Mouse (Mus musculus) gastrocnemius, adult 2 months (tissue): ENCODE data around the gene Slc46a2. TPM values are rescaled to one million over a fixed set of nuclear protein-coding genes. Genes with fewer than 3 reads are reported as not detected.

Experiments used
- DNase-seq: peaks from one replicate; pipeline ENCODE4 v3.0.0; 2022
- H3K27ac ChIP-seq: fragments of 200-600 bp; 2 replicates; pipeline ENCODE4 v1.8.1; 2022; ENCODE audit warnings: mild to moderate bottlenecking
- H3K4me3 ChIP-seq: fragments of 200-600 bp; 2 replicates; pipeline ENCODE4 v1.8.1; 2022; ENCODE audit warnings: mild to moderate bottlenecking, moderate library complexity
- CTCF ChIP-seq: fragments of 200-600 bp; IDR thresholded peaks from 2 replicates; pipeline ENCODE4 v1.8.1; 2022; ENCODE audit warnings: antibody characterized with exemption, mild to moderate bottlenecking, moderate library complexity
- intact Hi-C: fragments of 180-260 bp; cut with DNase I; formaldehyde crosslinking; loops from one replicate; pipeline ENCODE4 v1.15.1; 2025
- long read RNA-seq, 2 experiments: library from polyadenylated mRNA; stranded (forward); transcript quantifications; one replicate each; pipeline ENCODE4 v2.0.0; 2021
- total RNA-seq, 2 experiments: library from RNA; stranded (reverse); gene quantifications; 2 replicates each; pipeline ENCODE4 v1.2.3; 2021

The Slc46a2 gene
- not detected for total RNA-seq
- long read RNA-seq, experiment 1 = 0 reads
- long read RNA-seq, experiment 2 = 0 reads

GRCm38 (mm10) chr4:59914608-59915403 is at the start of gene Slc46a2:
Gene Slc46a2, minus strand, starts transcription at chr4:59915056.
- Histone ChIP-seq H3K4me3 (no peak within 1 kb of the TSS), H3K27ac (no peak within 1 kb of the TSS)
- no peak for DNase-seq
- no peak for TF ChIP-seq CTCF
- intact Hi-C loops = no loop called here

- DNase-seq = no peak
- intact Hi-C loops = no loop called here
- Histone ChIP-seq H3K27ac (no peak within 1 kb of the TSS), H3K4me3 (no peak within 1 kb of the TSS)
- no peak for TF ChIP-seq CTCF
These were observed 48.8 kb upstream of the Slc46a2 start, which contains the start of gene Mup6 for GRCm38 (mm10) chr4:59963405-59964344. Gene Mup6, plus strand, starts transcription at chr4:59964294.

GRCm38 (mm10) chr4:59960610-59961009 is 45.8 kb upstream of the Slc46a2 start, which contains the start of gene Mup4:
Gene Mup4, minus strand, starts transcription at chr4:59960710.
- DNase-seq = no peak
- Histone ChIP-seq H3K27ac (no peak within 1 kb of the TSS), H3K4me3 (no peak within 1 kb of the TSS)
- TF ChIP-seq CTCF = no peak
- intact Hi-C loops = no loop called here

GRCm38 (mm10) chr4:59937543-59937942 is 22.7 kb upstream of the Slc46a2 start:
- TF ChIP-seq CTCF = no peak
- DNase-seq = no peak
- H3K4me3 ChIP-seq = no peak overlapping the region
- intact Hi-C loops = no loop called here
- H3K27ac ChIP-seq = no peak overlapping the region

GRCm38 (mm10) chr4:59932505-59933281 is 17.8 kb upstream of the Slc46a2 start:
- no peak overlapping the region for H3K27ac ChIP-seq
- peak; percentile 29; the same call in 1 of the 2 replicates for TF ChIP-seq CTCF
- DNase-seq = no peak
- no peak overlapping the region for H3K4me3 ChIP-seq
- intact Hi-C loops = no loop called here

GRCm38 (mm10) chr4:59928347-59928746 is 13.5 kb upstream of the Slc46a2 start:
- intact Hi-C loops = loop anchor here (2.0 kb wide), 1 partner anchor 142 kb away; no protein-coding TSS in a partner anchor
- peak; percentile 57 for DNase-seq

GRCm38 (mm10) chr4:59927666-59928065 is 12.8 kb upstream of the Slc46a2 start:
- intact Hi-C loops = loop anchor here (2.0 kb wide), 1 partner anchor 141 kb away; no protein-coding TSS in a partner anchor
- Histone ChIP-seq H3K27ac (no peak overlapping the region), H3K4me3 (no peak overlapping the region)
- DNase-seq = no peak
- TF ChIP-seq CTCF = no peak

More at GRCm38 (mm10) chr4:59928347-59928746, 13.5 kb upstream of the Slc46a2 start:
- no peak overlapping the region for H3K4me3 ChIP-seq
- no peak overlapping the region for H3K27ac ChIP-seq
- peak; percentile 72 for TF ChIP-seq CTCF

- intact Hi-C loops = no loop called here
- TF ChIP-seq CTCF = no peak
- DNase-seq = no peak
- H3K27ac ChIP-seq = no peak overlapping the region
- no peak overlapping the region for H3K4me3 ChIP-seq
These were observed 10.2 kb upstream of the Slc46a2 start for GRCm38 (mm10) chr4:59925082-59925481.

- Histone ChIP-seq H3K4me3 (no peak overlapping the region), H3K27ac (no peak overlapping the region)
- DNase-seq = no peak
- intact Hi-C loops = no loop called here
- no peak for TF ChIP-seq CTCF
These were observed 3.1 kb upstream of the Slc46a2 start for GRCm38 (mm10) chr4:59917966-59918365.

GRCm38 (mm10) chr4:59908785-59909184 is 6.1 kb downstream of the Slc46a2 start:
- no peak for DNase-seq
- H3K4me3 ChIP-seq = no peak overlapping the region
- intact Hi-C loops = no loop called here
- no peak for TF ChIP-seq CTCF
- H3K27ac ChIP-seq = no peak overlapping the region

GRCm38 (mm10) chr4:59907657-59908230 is 7.1 kb downstream of the Slc46a2 start:
- intact Hi-C loops = no loop called here
- Histone ChIP-seq H3K27ac (no peak overlapping the region), H3K4me3 (no peak overlapping the region)
- no peak for DNase-seq
- no peak for TF ChIP-seq CTCF

- no peak for DNase-seq
- Histone ChIP-seq H3K4me3 (no peak overlapping the region), H3K27ac (no peak overlapping the region)
- intact Hi-C loops = no loop called here
- TF ChIP-seq CTCF = no peak
These were observed 7.8 kb downstream of the Slc46a2 start for GRCm38 (mm10) chr4:59907092-59907491.
